8 mouse cellular contexts compared by ENCODE assay signal in the genomic region with DNA sequence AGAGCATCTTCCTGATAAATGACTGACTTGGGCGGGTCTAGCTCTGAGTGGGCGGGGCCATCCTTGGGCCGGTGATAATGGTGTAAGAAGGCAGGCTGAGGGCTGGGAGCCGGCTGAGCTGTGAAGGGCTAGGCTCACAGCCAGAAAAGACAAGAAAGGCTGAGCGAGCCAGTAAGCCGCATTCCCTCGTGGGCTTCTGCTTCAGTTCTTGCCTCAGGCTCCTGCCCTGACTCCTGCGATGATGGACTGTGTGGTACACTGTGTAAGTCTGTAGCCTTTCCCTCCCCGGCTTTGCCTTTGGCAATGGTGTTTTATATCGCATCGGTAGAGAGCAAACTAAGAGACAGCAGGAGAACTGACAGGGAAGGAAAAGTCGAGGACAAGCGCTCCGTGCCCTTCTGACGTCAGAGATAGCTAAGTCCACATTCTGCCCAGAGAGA.
A peak's percentile ranks its signal among the peaks of the same experiment; 100 is the strongest.
DNase-seq lines count a peak whose midpoint lies in the region; ATAC-seq lines count a peak whose summit lies in the region.

No protein-coding gene starts in this region.

- ATAC-seq in forebrain, embryonic 16.5 days = peak; percentile 72
- peak; percentile 73 for ATAC-seq in hindbrain, embryonic 11.5 days (ENCODE audit: low FRiP score)
- ATAC-seq in limb, embryonic 11.5 days (ENCODE audit: insufficient number of reproducible peaks, low FRiP score, low TSS enrichment, low read depth) = no peak
- ATAC-seq in stomach, embryonic 15.5 days (ENCODE audit: insufficient read depth, low FRiP score, low read depth) = peak; percentile 61

- no peaks in the 10 kb centered on the region for H3K36me3 ChIP-seq in forebrain, embryonic 16.5 days (ENCODE audit: control insufficient read depth, insufficient read depth)
- H3K36me3 ChIP-seq in hindbrain, embryonic 11.5 days (ENCODE audit: control insufficient read depth, insufficient read depth, low read length) = no peaks in the 10 kb centered on the region
- H3K36me3 ChIP-seq in limb, embryonic 11.5 days (ENCODE audit: control insufficient read depth, insufficient read depth, low read length) = no peaks in the 10 kb centered on the region
- H3K36me3 ChIP-seq in stomach, embryonic 15.5 days = no peaks in the 10 kb centered on the region

- no peaks in the 10 kb centered on the region for H3K27me3 ChIP-seq in forebrain, embryonic 16.5 days (replicated peaks; ENCODE audit: control insufficient read depth, insufficient read depth, low read length)
- H3K27me3 ChIP-seq in hindbrain, embryonic 11.5 days (ENCODE audit: control insufficient read depth, insufficient read depth, low read length) = no peaks in the 10 kb centered on the region
- no peaks in the 10 kb centered on the region for H3K27me3 ChIP-seq in limb, embryonic 11.5 days (ENCODE audit: control insufficient read depth, insufficient read depth, low read length)
- no peaks in the 10 kb centered on the region for H3K27me3 ChIP-seq in stomach, embryonic 15.5 days (replicated peaks)

- DNase-seq in layer of hippocampus, adult 11-12 months (ENCODE audit: low spot score) = peak; percentile 30
- no peak for DNase-seq in layer of hippocampus, adult 8-10 months (ENCODE audit: low spot score in 2 of 2)
- DNase-seq in cerebellum, adult 9-10 months = peak; percentile 55
- peak; percentile 78 for DNase-seq in hindbrain, embryonic 11.5 days (ENCODE audit: low spot score)
- DNase-seq in limb, embryonic 11.5 days (ENCODE audit: low spot score) = peak; percentile 39
- peak; percentile 61 for DNase-seq in mesoderm, embryonic 11.5 days (ENCODE audit: low read depth, low spot score)

- WGBS in forebrain, embryonic 16.5 days = 5% methylated on average over 15 of the region's 15 CpGs
- 9% methylated on average over 15 of the region's 15 CpGs for WGBS in hindbrain, embryonic 11.5 days
- 15% methylated on average over 15 of the region's 15 CpGs for WGBS in limb, embryonic 11.5 days
- WGBS in stomach, embryonic 15.5 days = 8% methylated on average over 15 of the region's 15 CpGs

- no peak overlapping the region for H3K9ac ChIP-seq in forebrain, embryonic 16.5 days (replicated peaks; ENCODE audit: low read depth, low read length)
- H3K9ac ChIP-seq in hindbrain, embryonic 11.5 days (ENCODE audit: low read depth, low read length) = 0 out of 2 replicates have a peak overlapping the region, but pooled peaks have one; percentile 2
- no peak overlapping the region for H3K9ac ChIP-seq in limb, embryonic 11.5 days (ENCODE audit: low read length)
- no peak overlapping the region for H3K9ac ChIP-seq in stomach, embryonic 15.5 days

- H3K27ac ChIP-seq in forebrain, embryonic 16.5 days (ENCODE audit: low read length) = no peak overlapping the region
- H3K27ac ChIP-seq in hindbrain, embryonic 11.5 days (ENCODE audit: low read depth, low read length) = no peak overlapping the region
- no peak overlapping the region for H3K27ac ChIP-seq in limb, embryonic 11.5 days (replicated peaks; ENCODE audit: low read depth, low read length)
- no peak overlapping the region for H3K27ac ChIP-seq in stomach, embryonic 15.5 days

- peaks cover 6% of the 10 kb centered on the region; the same call in 1 of the 2 replicates for H3K4me1 ChIP-seq in forebrain, embryonic 16.5 days (replicated peaks; ENCODE audit: control insufficient read depth, insufficient read depth, low read length)
- no peaks in the 10 kb centered on the region; the same call in 1 of the 2 replicates for H3K4me1 ChIP-seq in hindbrain, embryonic 11.5 days (replicated peaks; ENCODE audit: control insufficient read depth, insufficient read depth, low read length)
- peaks cover 10% of the 10 kb centered on the region; the same call in 1 of the 2 replicates for H3K4me1 ChIP-seq in limb, embryonic 11.5 days (ENCODE audit: control insufficient read depth, insufficient read depth, low read length)
- 0 out of 2 replicates have a peak, but pooled peaks cover 8% of the 10 kb centered on the region for H3K4me1 ChIP-seq in stomach, embryonic 15.5 days

- peak overlapping the region; percentile 40 for H3K4me2 ChIP-seq in forebrain, embryonic 16.5 days (ENCODE audit: low read length)
- no peak overlapping the region; the same call in 1 of the 2 replicates for H3K4me2 ChIP-seq in hindbrain, embryonic 11.5 days (replicated peaks; ENCODE audit: low read depth, low read length)
- peak overlapping the region; percentile 11; the same call in 1 of the 2 replicates for H3K4me2 ChIP-seq in limb, embryonic 11.5 days (ENCODE audit: low read depth, severe bottlenecking)
- H3K4me2 ChIP-seq in stomach, embryonic 15.5 days = peak overlapping the region; percentile 48

- H3K9me3 ChIP-seq in forebrain, embryonic 16.5 days (ENCODE audit: control insufficient read depth, low read length) = no peaks in the 10 kb centered on the region
- no peaks in the 10 kb centered on the region for H3K9me3 ChIP-seq in hindbrain, embryonic 11.5 days (ENCODE audit: control insufficient read depth, low read length)
- H3K9me3 ChIP-seq in limb, embryonic 11.5 days (ENCODE audit: control insufficient read depth, low read length) = no peaks in the 10 kb centered on the region
- H3K9me3 ChIP-seq in stomach, embryonic 15.5 days = no peaks in the 10 kb centered on the region

- no peak overlapping the region for H3K4me3 ChIP-seq in forebrain, embryonic 16.5 days (replicated peaks; ENCODE audit: low read length)
- H3K4me3 ChIP-seq in hindbrain, embryonic 11.5 days (ENCODE audit: low read depth, low read length) = no peak overlapping the region
- no peak overlapping the region for H3K4me3 ChIP-seq in limb, embryonic 11.5 days (ENCODE audit: low read depth, low read length)
- H3K4me3 ChIP-seq in stomach, embryonic 15.5 days (replicated peaks) = 0 out of 2 replicates have a peak overlapping the region, but pooled peaks have one; percentile 10

Comparison
In these comparisons a context has a peak if more than half of its experiments do, and no peak if none do; other contexts are left out.
1. DNase-seq: peak in layer of hippocampus, adult 11-12 months (single experiment), cerebellum, adult 9-10 months (single experiment), hindbrain, embryonic 11.5 days (single experiment), limb, embryonic 11.5 days (single experiment) and mesoderm, embryonic 11.5 days (single experiment); none in layer of hippocampus, adult 8-10 months (0 of 2).